Comparison of ENCODE assay signal across 7 mouse cellular contexts in the genomic region with DNA sequence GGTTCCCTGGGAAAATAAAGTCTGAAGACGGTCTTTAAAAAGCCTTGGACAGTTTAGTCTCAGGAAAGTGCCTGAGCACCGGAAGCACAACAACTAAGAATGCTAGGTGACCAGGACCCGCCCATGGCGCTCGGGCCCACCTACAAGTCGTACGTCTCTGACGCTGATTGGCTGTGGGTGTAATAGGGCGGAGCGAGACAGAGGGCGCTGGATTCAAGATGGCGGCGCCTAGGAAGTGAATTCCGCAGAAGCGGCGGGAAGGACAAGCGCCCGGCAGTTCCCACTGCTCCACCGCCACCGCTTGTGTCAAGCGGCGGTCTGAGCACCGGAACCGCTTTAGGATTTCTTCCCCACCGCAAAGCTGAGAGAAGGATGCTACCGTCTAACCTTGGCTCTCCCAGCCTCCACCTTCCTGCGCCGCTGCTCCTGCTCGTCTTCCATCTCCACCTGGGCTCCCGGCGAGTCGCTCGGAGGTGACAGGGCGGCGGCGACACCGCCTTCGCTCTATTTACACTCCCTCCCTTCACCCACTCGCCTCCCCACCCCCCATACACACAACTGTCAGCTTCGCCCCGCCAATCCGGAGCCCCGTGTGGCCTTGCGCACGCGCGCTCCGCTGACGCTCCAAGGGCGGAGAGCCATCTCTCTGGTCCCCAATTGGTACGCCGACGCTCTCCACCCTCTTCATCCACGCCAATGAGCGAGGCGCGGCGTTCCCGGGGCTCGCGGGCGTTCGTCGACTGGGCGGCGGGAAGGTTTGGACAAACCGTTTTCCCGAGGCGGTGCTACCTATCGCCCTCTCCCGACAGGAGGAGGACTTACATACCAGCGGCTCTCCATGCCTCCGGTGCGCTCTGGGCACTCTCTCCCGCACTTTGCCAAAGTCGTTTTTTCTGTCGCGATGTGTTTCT. TPM values are rescaled to one million over a fixed set of nuclear protein-coding genes. Genes with fewer than 3 reads are reported as not detected.
A peak's percentile ranks its signal among the peaks of the same experiment; 100 is the strongest.
DNase-seq lines count a peak whose midpoint lies in the region; ATAC-seq and TF ChIP-seq lines count a peak whose summit lies in the region.

A gene (minus strand): TSS at position 609 of the 911 bp plus-strand sequence.

- no peaks in the 10 kb centered on the region for H3K9me3 ChIP-seq in embryonic facial prominence, embryonic 10.5 days
- H3K9me3 ChIP-seq in intestine, postnatal 0 days (ENCODE audit: control insufficient read depth): no peaks in the 10 kb centered on the region
- no peaks in the 10 kb centered on the region for H3K9me3 ChIP-seq in midbrain, embryonic 12.5 days

- H3K27me3 ChIP-seq in embryonic facial prominence, embryonic 10.5 days (replicated peaks; ENCODE audit: low read depth, poor library complexity, severe bottlenecking): no peaks in the 10 kb centered on the region
- no peaks in the 10 kb centered on the region for H3K27me3 ChIP-seq in intestine, postnatal 0 days (replicated peaks; ENCODE audit: control insufficient read depth, insufficient read depth, low read length)
- no peaks in the 10 kb centered on the region; the same call in 1 of the 2 replicates for H3K27me3 ChIP-seq in midbrain, embryonic 12.5 days
- H3K27me3 ChIP-seq in small intestine, adult 2 months (ENCODE audit: control insufficient read depth, insufficient read depth, low read length): no peaks in the 10 kb centered on the region

- ATAC-seq in intestine, postnatal 0 days: peak; percentile 98
- ATAC-seq in midbrain, embryonic 12.5 days (ENCODE audit: low FRiP score, low read depth): peak; percentile 99

- H3K9ac ChIP-seq in intestine, postnatal 0 days (ENCODE audit: low read depth, low read length): peak within 1 kb of the TSS; percentile 76
- peak within 1 kb of the TSS; percentile 77 for H3K9ac ChIP-seq in midbrain, embryonic 12.5 days (replicated peaks)

- peak; percentile 90 for TF ChIP-seq CTCF in intestine, postnatal 0 days (IDR thresholded peaks at IDR 0.05; ENCODE audit: low read depth)
- TF ChIP-seq CTCF in small intestine, adult 2 months (IDR thresholded peaks at IDR 0.05; ENCODE audit: extremely low read depth, insufficient read length, insufficient replicate concordance, low read depth, low read length): peak; percentile 39; the same call in 1 of the 2 replicates

- peak within 1 kb of the TSS; percentile 94 for H3K4me3 ChIP-seq in embryonic facial prominence, embryonic 10.5 days
- peak within 1 kb of the TSS; percentile 94 for H3K4me3 ChIP-seq in intestine, postnatal 0 days (ENCODE audit: low read depth, low read length)
- H3K4me3 ChIP-seq in midbrain, embryonic 12.5 days: peak within 1 kb of the TSS; percentile 89
- peak within 1 kb of the TSS; percentile 86 for H3K4me3 ChIP-seq in small intestine, adult 2 months (ENCODE audit: low read depth, low read length)

- WGBS in embryonic facial prominence, embryonic 10.5 days: under 1% methylated on average over 78 of the region's 78 CpGs
- WGBS in intestine, postnatal 0 days: under 1% methylated on average over 77 of the region's 78 CpGs
- WGBS in midbrain, embryonic 12.5 days: under 1% methylated on average over 78 of the region's 78 CpGs
- WGBS in small intestine, adult 2 months: under 1% methylated on average over 78 of the region's 78 CpGs

- DNase-seq in adrenal gland, postnatal 10 days: peak; percentile 98
- DNase-seq in embryonic facial prominence, embryonic 10.5 days (ENCODE audit: low spot score): peak; percentile 98
- peak; percentile 74 for DNase-seq in gonadal fat pad, adult 2 months (ENCODE audit: low read depth)
- peak; percentile 98 for DNase-seq in left cerebral cortex, postnatal 4 days

- peak; percentile 45 for TF ChIP-seq POLR2A in small intestine, adult 2 months (IDR thresholded peaks at IDR 0.05; ENCODE audit: low read depth, low read length)

- H3K4me1 ChIP-seq in embryonic facial prominence, embryonic 10.5 days: peaks cover 20% of the 10 kb centered on the region
- peaks cover 4% of the 10 kb centered on the region; the same call in 1 of the 2 replicates for H3K4me1 ChIP-seq in intestine, postnatal 0 days (replicated peaks; ENCODE audit: control insufficient read depth, insufficient read depth, low read length)
- peaks cover 20% of the 10 kb centered on the region for H3K4me1 ChIP-seq in midbrain, embryonic 12.5 days
- peaks cover 11% of the 10 kb centered on the region; the same call in 1 of the 2 replicates for H3K4me1 ChIP-seq in small intestine, adult 2 months (ENCODE audit: control insufficient read depth, insufficient read depth, insufficient read length, low read length)

- intact Hi-C loops in left cerebral cortex, postnatal 4 days (cut with DNase I): no loop called here

- H3K27ac ChIP-seq in embryonic facial prominence, embryonic 10.5 days (replicated peaks): peak within 1 kb of the TSS; percentile 95
- H3K27ac ChIP-seq in intestine, postnatal 0 days (ENCODE audit: low read depth, low read length): peak within 1 kb of the TSS; percentile 97
- peak within 1 kb of the TSS; percentile 90 for H3K27ac ChIP-seq in midbrain, embryonic 12.5 days (replicated peaks)
- peak within 1 kb of the TSS; percentile 98 for H3K27ac ChIP-seq in small intestine, adult 2 months (ENCODE audit: insufficient read depth, low read depth, low read length)

- peaks cover 37% of the 10 kb centered on the region for H3K36me3 ChIP-seq in embryonic facial prominence, embryonic 10.5 days (replicated peaks)
- peaks cover 23% of the 10 kb centered on the region for H3K36me3 ChIP-seq in intestine, postnatal 0 days (ENCODE audit: control insufficient read depth, insufficient read depth)
- peaks cover 30% of the 10 kb centered on the region for H3K36me3 ChIP-seq in midbrain, embryonic 12.5 days
- peaks cover 12% of the 10 kb centered on the region for H3K36me3 ChIP-seq in small intestine, adult 2 months (ENCODE audit: control insufficient read depth, insufficient read depth, low read length)

- H3K4me2 ChIP-seq in intestine, postnatal 0 days (replicated peaks; ENCODE audit: low read depth): peak within 1 kb of the TSS; percentile 83
- peak within 1 kb of the TSS; percentile 77 for H3K4me2 ChIP-seq in midbrain, embryonic 12.5 days (replicated peaks)

RNA-seq across cellular contexts. Expression of the gene that starts here (rescaled TPM):
- 10 to 100 TPM; 14.5 to 21.6 TPM for total RNA-seq in adrenal gland, postnatal 10 days (2021)
- polyA plus RNA-seq in embryonic facial prominence, embryonic 10.5 days (2016; fragmentation: Nextera tagmentation; extraction: Ambion mirVana): 23.8 and 25.5 TPM in 2 replicates
- 11.7 and 15.6 TPM in 2 replicates for polyA plus RNA-seq in gonadal fat pad, adult 2 months (2012; rRNA removed)
- 5.6 and 6.2 TPM in 2 replicates for polyA plus RNA-seq in intestine, postnatal 0 days (2015; fragmentation: Nextera tagmentation; extraction: Ambion mirVana)
- 10 to 100 TPM; 11.5 to 11.6 TPM for total RNA-seq in left cerebral cortex, postnatal 4 days (2021)
- polyA plus RNA-seq in midbrain, embryonic 12.5 days (2016; fragmentation: Nextera tagmentation; extraction: Ambion mirVana): 18.3 and 19.7 TPM in 2 replicates
- polyA plus RNA-seq in small intestine, adult 2 months (2012; rRNA removed): 7.3 and 12.4 TPM in 2 replicates

Comparison
In these comparisons a context has a peak if more than half of its experiments do, and no peak if none do; other contexts are left out.
1. Peak in every context shown above with its lines: DNase-seq, ATAC-seq, H3K4me3 ChIP-seq and H3K27ac ChIP-seq.